Mouse (Mus musculus): ENCODE measurements around the gene Pacsin1. TPM values are rescaled to one million over a fixed set of nuclear protein-coding genes. Genes with fewer than 3 reads are reported as not detected.
"Not testable (repeated sequence)": the region's sequence is repeated elsewhere in the genome, so short reads cannot be mapped to it uniquely, and the experiment has no call there.

The Pacsin1 gene
- polyA plus RNA-seq, 1 experiment from 2014 or later = 0.39 TPM

DNA sequence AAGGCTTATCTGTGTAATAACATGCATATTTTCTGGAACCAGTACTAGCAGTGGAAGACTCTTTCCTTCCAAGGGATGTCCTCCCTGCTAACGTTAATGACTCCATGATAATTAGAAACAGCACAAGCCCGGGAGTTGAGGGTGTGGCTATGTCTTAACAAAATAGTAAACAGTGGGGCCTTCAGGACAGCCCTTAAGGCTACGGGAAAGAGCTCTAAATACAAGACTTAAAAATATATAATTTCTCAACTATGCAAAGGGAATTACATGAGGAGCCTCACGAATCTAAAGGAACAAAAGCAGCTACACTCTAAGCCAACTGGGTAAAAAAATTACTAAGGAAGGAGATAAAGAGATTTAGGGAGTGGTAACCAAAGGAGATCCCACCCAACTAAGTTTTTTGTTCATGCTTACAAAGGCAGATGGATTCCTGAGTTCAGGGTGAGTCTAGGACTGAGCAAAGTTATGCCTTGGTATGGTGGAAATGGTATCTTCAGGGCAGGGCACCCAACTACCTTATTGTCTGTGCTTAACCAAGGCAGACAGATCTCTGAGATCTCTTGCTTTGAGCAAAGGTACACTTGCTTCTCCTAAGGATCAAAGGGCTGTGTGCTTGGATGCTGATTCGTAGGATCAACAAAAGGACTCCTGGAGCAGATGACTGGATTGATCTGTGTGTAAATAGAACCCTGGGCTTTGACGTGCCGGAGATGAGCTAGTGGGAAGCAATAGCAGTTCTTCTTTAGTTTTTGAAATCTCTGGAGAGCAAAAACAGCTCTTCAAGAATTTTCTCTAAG lies 29.7 kb upstream of the Pacsin1 start:
- 42% methylated on average over 7 of the region's 7 CpGs for WGBS
- no peak for TF ChIP-seq CTCF (IDR thresholded peaks at IDR 0.05; ENCODE audit: low read depth)
- Histone ChIP-seq H3K4me1 (ENCODE audit: insufficient read depth) (peaks cover 5% of the 10 kb centered on the region; the same call in 1 of the 2 replicates), H3K36me3 (ENCODE audit: insufficient read depth) (peaks cover 17% of the 10 kb centered on the region), H3K9me3 (ENCODE audit: low read depth, low read length) (no peaks in the 10 kb centered on the region), H3K27me3 (ENCODE audit: insufficient read depth, low read length) (no peaks in the 10 kb centered on the region), H3K4me3 (ENCODE audit: low read depth, low read length) (no peak overlapping the region), H3K27ac (ENCODE audit: low read depth) (no peak overlapping the region), H3K4me2 (no peak overlapping the region), H3K9ac (no peak overlapping the region)
- ATAC-seq (ENCODE audit: insufficient read depth) (no peak), DNase-seq (no peak)

DNA sequence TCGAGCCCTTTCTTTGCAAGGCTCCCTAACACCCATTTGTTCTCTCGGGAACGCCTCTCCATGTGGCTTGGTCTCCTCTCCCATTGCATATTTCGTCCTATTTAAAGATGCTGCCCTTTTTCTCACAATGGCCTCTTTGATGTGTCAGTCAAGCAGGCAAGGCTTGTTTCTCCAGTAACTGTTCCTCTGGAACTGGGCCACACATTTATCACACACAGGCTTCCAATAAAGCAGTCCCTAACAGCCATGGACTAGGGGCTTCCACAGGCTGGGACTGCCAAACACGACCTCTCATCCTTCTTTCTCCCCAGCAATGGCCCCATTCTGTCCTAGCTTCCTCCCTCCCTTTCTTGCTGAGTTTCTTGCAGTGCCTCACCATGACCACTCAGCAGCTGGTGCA lies 28.6 kb upstream of the Pacsin1 start:
- H3K4me2 ChIP-seq = no peak overlapping the region
- no peak overlapping the region for H3K9ac ChIP-seq
- H3K4me1 ChIP-seq (ENCODE audit: insufficient read depth) = peaks cover 5% of the 10 kb centered on the region; the same call in 1 of the 2 replicates
- ATAC-seq (ENCODE audit: insufficient read depth) = no peak
- no peak for DNase-seq
- H3K4me3 ChIP-seq (ENCODE audit: low read depth, low read length) = no peak overlapping the region
- no peak overlapping the region for H3K27ac ChIP-seq (ENCODE audit: low read depth)
- no peaks in the 10 kb centered on the region for H3K27me3 ChIP-seq (ENCODE audit: insufficient read depth, low read length)
- no peak for TF ChIP-seq CTCF (IDR thresholded peaks at IDR 0.05; ENCODE audit: low read depth)
- H3K9me3 ChIP-seq (ENCODE audit: low read depth, low read length) = no peaks in the 10 kb centered on the region
- H3K36me3 ChIP-seq (ENCODE audit: insufficient read depth) = peaks cover 28% of the 10 kb centered on the region
- WGBS = 23% methylated on average over 5 of the region's 5 CpGs

DNA sequence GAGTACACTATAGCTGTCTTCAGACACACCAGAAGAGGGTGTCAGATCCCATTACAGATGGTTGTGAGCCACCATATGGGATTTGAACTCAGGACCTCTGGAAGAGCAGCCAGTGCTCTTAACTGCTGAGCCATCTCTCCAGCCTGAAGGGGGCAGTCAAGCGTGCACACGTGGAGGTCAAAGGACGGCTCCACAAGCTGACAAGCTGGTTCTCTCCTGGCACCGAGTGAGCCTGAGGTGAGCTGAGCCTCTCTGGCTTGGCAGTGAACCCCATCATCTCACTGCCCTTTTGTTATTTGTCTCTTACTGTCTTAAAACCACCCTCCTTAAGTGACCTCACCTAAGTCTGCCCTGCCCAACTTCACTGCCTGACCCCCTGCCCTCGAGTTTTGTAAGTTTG lies 27.9 kb upstream of the Pacsin1 start:
- no peak overlapping the region for H3K4me3 ChIP-seq (ENCODE audit: low read depth, low read length)
- no peak overlapping the region for H3K27ac ChIP-seq (ENCODE audit: low read depth)
- peak; percentile 35 for DNase-seq
- H3K27me3 ChIP-seq (ENCODE audit: insufficient read depth, low read length) = no peaks in the 10 kb centered on the region
- no peak overlapping the region for H3K4me2 ChIP-seq
- H3K9me3 ChIP-seq (ENCODE audit: low read depth, low read length) = no peaks in the 10 kb centered on the region
- 38% methylated on average over 5 of the region's 5 CpGs for WGBS
- H3K9ac ChIP-seq = no peak overlapping the region
- peaks cover 35% of the 10 kb centered on the region for H3K36me3 ChIP-seq (ENCODE audit: insufficient read depth)
- peaks cover 5% of the 10 kb centered on the region; the same call in 1 of the 2 replicates for H3K4me1 ChIP-seq (ENCODE audit: insufficient read depth)
- TF ChIP-seq CTCF (IDR thresholded peaks at IDR 0.05; ENCODE audit: low read depth) = peak; percentile 32; the same call in 1 of the 2 replicates
- no peak for ATAC-seq (ENCODE audit: insufficient read depth)

DNA sequence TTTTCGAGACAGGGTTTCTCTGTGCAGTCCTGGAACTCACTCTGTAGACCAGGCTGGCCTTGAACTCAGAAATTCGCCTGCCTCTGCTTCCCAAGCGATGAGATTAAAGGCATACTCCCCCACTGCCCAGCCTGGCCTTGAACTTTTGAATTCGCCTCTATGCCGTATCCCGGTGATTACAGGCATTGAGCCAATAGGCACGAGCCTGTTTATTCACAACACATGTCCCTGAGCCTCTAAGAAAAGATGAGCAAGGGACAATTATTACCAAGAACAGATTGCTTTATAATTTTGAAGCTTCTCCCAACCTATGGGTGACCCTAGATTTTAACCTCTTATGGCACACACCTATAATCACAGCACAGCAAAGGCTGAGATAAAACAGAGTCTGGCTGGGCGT lies 26.9 kb upstream of the Pacsin1 start:
- peaks cover 5% of the 10 kb centered on the region; the same call in 1 of the 2 replicates for H3K4me1 ChIP-seq (ENCODE audit: insufficient read depth)
- no peak for TF ChIP-seq CTCF (IDR thresholded peaks at IDR 0.05; ENCODE audit: low read depth)
- no peaks in the 10 kb centered on the region for H3K9me3 ChIP-seq (ENCODE audit: low read depth, low read length)
- H3K9ac ChIP-seq = no peak overlapping the region
- 91% methylated on average over 8 of the region's 8 CpGs for WGBS
- no peak overlapping the region for H3K4me3 ChIP-seq (ENCODE audit: low read depth, low read length)
- H3K36me3 ChIP-seq (ENCODE audit: insufficient read depth) = peaks cover 45% of the 10 kb centered on the region
- H3K27ac ChIP-seq (ENCODE audit: low read depth) = no peak overlapping the region
- no peak for ATAC-seq (ENCODE audit: insufficient read depth)
- no peak overlapping the region for H3K4me2 ChIP-seq
- no peak for DNase-seq
- H3K27me3 ChIP-seq (ENCODE audit: insufficient read depth, low read length) = no peaks in the 10 kb centered on the region

DNA sequence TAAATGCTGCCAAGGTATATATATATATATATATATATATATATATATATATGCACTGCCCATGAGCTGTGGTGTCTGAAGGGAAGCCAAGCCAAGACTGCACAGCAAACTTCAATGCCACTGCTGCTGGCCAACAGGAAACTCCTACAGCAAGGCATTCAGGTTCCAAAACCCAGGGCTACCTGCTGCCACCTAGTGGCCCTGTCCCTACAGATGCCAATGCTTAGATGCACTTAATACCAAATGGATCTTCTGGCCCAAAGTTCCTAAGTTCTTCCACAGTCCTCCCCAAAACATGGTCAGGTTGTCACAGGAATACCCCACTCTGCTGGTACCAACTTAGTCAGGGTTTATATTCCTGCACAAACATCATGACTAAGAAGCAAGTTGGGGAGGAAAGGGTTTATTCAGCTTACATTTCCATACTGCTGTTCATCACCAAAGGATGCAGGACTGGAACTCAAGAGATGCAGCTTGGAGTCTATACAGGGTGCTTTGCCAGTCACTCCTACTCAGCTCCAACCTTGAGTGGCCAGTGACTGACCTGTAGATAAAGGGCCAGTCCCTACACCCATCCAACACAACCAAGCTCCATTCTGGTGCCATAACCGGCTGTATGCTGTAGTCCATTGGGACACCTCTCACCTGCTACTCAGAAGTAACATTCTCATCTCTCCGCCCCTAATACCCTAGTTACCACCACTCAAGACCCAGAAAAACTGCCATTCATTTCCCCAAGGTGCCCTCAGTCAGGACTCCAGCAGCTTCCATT lies 25.9 kb upstream of the Pacsin1 start:
- peak; percentile 95 for DNase-seq
- WGBS = 63% methylated on average over 2 of the region's 2 CpGs
- Histone ChIP-seq H3K4me3 (ENCODE audit: low read depth, low read length) (no peak overlapping the region), H3K9me3 (ENCODE audit: low read depth, low read length) (no peaks in the 10 kb centered on the region), H3K9ac (no peak overlapping the region), H3K4me1 (ENCODE audit: insufficient read depth) (peaks cover 4% of the 10 kb centered on the region; the same call in 1 of the 2 replicates), H3K36me3 (ENCODE audit: insufficient read depth) (peaks cover 54% of the 10 kb centered on the region), H3K4me2 (no peak overlapping the region), H3K27ac (ENCODE audit: low read depth) (no peak overlapping the region), H3K27me3 (ENCODE audit: insufficient read depth, low read length) (no peaks in the 10 kb centered on the region)
- peak; percentile 89 for TF ChIP-seq CTCF (IDR thresholded peaks at IDR 0.05; ENCODE audit: low read depth)
- ATAC-seq (ENCODE audit: insufficient read depth) = peak; percentile 33; the same call in 1 of the 2 replicates

DNA sequence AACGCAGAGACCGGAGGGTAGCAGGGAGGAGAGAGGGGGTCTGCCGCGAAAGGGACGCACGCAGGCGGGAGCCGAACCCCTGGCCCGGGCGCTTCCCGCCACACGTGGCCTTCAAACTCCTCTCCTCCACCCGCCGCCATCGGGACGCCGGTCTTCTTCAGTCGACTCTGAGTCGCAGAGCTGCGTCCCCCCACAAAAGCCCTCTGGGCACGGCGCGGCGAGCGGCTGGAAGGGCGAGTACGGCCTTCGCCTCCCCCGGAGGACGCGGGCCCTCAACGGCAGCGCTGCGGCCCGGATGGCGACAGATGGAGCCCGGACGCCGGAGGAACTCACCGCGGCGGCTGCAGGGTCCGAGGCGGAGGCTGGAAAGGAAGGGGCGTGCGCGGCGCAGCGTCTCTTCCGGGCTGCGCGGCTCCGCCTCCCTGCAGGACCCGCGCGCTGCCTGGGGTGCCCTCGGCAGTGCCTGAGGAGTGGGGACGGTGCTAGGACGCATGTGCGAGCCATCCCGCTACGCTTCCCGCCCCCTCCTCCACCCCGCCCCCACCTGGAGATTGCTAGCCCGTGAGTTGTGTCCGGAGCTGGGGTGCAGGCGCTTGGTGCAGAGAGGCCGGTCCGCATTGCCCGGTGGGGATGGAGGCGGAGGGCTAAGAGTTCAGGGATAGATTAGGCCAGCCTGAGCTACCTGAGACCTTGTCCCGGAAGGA lies 20.3 kb upstream of the Pacsin1 start, which contains the start of gene RPS10-NUDT3:
RPS10-NUDT3 (minus strand) TSS at position 352 of the 704 bp plus-strand sequence.
- Histone ChIP-seq H3K27ac (ENCODE audit: low read depth) (peak within 1 kb of the TSS; percentile 91), H3K27me3 (ENCODE audit: insufficient read depth, low read length) (no peaks in the 10 kb centered on the region), H3K4me3 (ENCODE audit: low read depth, low read length) (peak within 1 kb of the TSS; percentile 99), H3K4me1 (ENCODE audit: insufficient read depth) (peaks cover 13% of the 10 kb centered on the region), H3K4me2 (peak within 1 kb of the TSS; percentile 88), H3K9me3 (ENCODE audit: low read depth, low read length) (no peaks in the 10 kb centered on the region), H3K9ac (peak within 1 kb of the TSS; percentile 98), H3K36me3 (ENCODE audit: insufficient read depth) (peaks cover 43% of the 10 kb centered on the region)
- DNase-seq = peak; percentile 97
- no peak for TF ChIP-seq CTCF (IDR thresholded peaks at IDR 0.05; ENCODE audit: low read depth)
- WGBS = 0% methylated on average over 71 of the region's 72 CpGs
- peak; percentile 98 for ATAC-seq (ENCODE audit: insufficient read depth)

DNA sequence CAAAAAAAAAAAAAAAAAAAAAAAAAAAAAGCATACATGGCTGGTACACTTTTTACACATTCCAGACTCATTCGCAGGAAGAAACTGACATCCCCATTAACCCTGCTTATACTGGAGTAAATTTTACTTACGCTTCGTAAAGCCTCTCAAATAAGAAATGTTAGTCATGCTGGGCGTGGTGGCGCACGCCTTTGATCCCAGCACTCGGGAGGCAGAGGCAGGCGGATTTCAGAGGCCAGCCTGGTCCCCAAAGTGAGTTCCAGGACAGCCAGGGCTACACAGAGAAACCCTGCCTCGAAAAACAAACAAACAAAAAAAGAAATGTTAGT lies 19.8 kb upstream of the Pacsin1 start:
- 36% methylated on average over 9 of the region's 9 CpGs for WGBS
- H3K9me3 ChIP-seq (ENCODE audit: low read depth, low read length); ATAC-seq (ENCODE audit: insufficient read depth); H3K27me3 ChIP-seq (ENCODE audit: insufficient read depth, low read length); DNase-seq: not testable (repeated sequence)
- H3K4me3 ChIP-seq (ENCODE audit: low read depth, low read length) = peak overlapping the region; percentile 99
- peak overlapping the region; percentile 88 for H3K4me2 ChIP-seq
- H3K27ac ChIP-seq (ENCODE audit: low read depth) = peak overlapping the region; percentile 91; the same call in 1 of the 2 replicates
- H3K4me1 ChIP-seq (ENCODE audit: insufficient read depth) = peaks cover 13% of the 10 kb centered on the region
- peak overlapping the region; percentile 98; the same call in 1 of the 2 replicates for H3K9ac ChIP-seq
- H3K36me3 ChIP-seq (ENCODE audit: insufficient read depth) = peaks cover 38% of the 10 kb centered on the region
